Mouse (Mus musculus) naive thymus-derived CD4-positive, alpha-beta T cell, adult 2 months (primary cell): ENCODE data around the gene Clpp.

ENCODE experiments used
- DNase-seq: peaks from one replicate; pipeline ENCODE4 v3.0.0-alpha.2; 2011; ENCODE audit warnings: low read depth

Clpp gene

GRCm38 (mm10) chr17:56986105-56986805, 3.9 kb upstream of the Clpp start:
- no peak for DNase-seq

DNA sequence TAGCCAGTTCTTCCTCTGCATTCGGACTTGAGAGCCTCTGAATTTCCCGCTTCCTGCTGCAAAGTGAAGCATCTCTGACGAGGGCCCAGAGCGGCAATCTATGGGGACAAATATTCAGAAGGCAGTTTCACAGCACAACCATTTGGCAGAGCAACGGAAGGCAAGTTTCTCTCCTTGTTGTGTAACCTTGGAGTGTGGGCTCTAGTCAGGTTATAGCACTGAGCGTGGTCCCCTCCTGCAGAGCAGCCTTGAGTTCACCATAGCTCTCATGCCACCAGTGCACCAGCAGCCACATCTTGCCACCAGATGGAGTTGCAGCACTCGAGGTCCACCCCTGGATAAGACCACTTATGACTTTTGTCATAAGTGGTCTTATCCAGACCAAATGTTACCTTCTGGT, 1.7 kb upstream of the Clpp start:
- no peak for DNase-seq

DNA sequence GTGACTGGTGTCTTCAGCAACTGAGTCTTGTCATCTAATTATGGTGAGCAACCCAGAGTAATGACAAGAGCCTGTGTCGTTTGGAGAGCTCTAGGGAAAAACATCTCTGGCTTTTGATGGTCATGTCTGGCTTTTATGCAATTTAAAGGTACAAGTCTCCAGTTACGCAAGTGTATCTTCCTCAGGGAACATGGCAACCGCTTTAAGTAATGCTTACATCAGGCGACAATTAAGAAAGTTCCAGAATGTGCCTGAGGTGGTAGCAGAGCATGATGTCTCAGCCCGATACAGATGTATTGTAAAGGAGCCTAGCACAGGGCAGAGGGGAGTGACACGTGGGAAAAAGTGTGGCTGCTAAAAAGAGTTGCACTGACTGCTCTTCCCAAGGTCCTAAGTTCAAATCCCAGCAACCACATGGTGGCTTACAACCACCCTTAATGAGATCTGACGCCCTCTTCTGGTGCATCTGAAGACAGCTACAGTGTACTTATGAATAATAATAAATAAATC, 1.1 kb upstream of the Clpp start:
- no peak for DNase-seq

- DNase-seq, result no peak
These were observed 514 bp upstream of the Clpp start for GRCm38 (mm10) chr17:56989467-56990114.

DNA sequence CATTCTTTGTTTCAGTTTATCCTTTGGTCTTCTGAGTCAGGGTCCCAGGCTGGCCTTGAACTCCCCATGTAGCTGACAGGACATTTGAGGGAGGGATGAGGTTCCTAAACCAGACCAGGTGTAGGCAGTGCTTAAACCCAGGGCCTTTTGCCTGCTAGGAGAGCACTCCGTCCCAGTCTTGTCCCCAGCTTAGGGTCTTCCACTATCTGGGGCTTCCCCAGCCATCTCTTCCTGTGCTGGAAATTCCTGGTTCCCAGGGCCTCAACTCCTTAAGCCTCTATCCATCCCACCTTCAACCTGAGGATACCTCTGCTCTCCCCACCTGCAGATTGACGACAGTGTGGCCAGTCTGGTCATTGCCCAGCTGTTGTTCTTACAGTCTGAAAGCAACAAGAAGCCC, 861 bp downstream of the Clpp start:
- no peak for DNase-seq

GRCm38 (mm10) chr17:56995046-56995445, 4.9 kb downstream of the Clpp start:
- no peak for DNase-seq

DNA sequence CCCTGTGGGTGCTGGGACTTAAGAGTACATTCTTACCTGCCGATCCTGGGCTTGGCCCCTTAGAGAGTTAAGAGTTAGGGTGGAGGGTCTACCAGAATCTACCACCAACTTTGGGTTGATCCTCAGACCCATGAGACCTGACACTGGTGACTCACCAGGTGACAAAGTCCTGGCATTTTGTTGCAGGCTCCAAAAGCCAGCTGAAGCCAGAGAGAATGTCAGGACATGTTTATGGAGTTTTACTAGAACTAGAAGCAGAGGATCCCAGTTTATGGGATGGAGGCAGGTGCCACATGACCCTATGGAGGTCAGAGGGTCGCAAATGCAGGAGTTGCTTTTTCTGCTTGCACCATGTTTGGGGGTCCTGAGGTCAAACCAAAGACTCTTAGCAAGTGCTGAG, 6.4 kb downstream of the Clpp start:
- no peak for DNase-seq

GRCm38 (mm10) chr17:56997029-56997667, 7.0 kb downstream of the Clpp start, which contains the start of gene Alkbh7:
Alkbh7 (plus strand) TSS chr17:56997339.
- DNase-seq, result peak; percentile 98

DNA sequence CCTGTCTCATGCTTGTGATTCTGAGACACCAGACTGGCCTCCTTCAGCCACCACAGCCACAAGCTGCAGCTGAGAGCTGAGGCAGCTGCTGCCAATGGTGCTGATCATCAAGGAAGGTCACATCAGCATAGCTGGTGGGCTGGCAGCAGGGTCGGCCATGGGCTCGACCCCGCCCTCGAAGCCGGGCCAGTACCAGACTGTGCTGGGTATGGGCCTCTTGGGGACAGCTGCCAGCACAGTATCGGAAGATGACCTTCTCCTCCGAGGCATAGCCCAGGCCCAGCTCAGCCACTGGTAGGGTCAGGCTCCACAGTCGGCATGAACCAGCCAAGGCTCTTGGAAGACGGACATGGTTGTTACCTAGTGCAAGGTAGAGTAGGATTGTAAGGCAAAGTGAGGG, 9.3 kb downstream of the Clpp start:
- DNase-seq, result no peak

DNA sequence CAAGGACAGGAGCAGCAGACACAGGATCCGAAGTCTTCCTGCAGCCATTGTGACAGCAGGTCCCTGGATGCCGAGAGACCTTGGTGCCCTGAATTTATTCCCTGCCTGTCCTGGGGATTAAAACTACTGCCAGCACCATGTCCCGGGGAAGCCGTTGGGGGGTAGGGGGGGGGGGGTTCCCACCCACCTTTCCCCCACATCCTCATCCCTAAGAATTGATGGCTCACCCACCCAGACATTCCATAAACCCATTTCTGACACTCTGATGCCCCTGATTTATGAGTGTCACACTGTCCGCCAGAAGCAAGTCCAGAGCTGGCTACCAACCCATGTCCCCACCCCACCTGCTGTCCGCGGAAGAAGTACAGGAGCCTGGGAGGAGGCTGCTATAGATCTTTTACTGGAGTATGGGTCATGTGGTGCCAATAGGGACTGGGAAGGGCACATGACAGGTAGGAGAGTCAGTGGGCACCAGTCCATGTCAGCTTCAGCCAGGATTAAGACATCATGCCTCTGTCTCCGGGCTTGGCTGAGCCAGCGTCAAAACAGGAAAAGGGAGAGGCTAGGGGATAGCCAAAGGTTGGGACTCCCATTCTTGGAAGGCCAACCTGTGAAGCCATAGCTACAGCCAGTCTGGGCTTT, 10.0 kb downstream of the Clpp start, which contains the start of gene Pspn:
Pspn (minus strand) TSS at position 51 of the 642 bp plus-strand sequence.
- no peak for DNase-seq

- no peak for DNase-seq
These were observed 11.1 kb downstream of the Clpp start for GRCm38 (mm10) chr17:57001228-57001627.

- no peak for DNase-seq
These were observed 13.9 kb downstream of the Clpp start for GRCm38 (mm10) chr17:57003994-57004393.

DNA sequence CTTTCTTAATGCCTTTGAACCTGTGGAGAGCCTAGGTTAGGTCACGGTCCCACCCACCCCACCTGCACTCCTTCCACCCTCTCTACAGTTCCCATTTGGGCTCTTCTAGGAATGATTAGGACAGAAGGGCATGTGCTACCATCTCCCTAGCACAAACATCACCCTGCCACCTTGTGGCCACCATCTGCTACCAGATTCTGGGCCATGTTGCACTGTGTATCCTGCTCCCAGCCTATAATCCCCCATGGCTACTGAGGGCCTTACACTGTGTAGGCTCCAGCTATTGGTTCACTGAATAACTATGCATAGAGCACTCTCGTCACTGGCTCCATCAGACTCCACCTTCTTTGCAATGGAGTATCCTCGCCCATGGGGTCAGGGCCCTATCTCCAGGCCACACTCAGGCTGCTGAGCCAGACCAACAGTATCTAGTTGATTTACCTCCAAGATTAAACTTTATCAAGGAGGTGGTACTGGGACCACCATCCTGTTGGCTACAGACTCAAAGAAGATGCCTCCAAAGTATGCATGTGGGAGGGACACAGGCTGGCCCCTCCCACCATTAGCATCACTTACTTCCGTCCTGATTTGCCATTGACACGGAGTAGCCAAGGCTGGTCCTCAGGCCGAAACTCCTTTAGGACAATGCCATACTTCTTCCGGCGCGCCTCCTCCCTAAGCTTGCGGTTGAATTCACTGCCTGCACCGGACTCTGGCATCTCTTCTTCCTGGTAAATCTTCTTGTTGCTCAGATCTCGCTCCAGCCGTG, 17.2 kb downstream of the Clpp start:
- no peak for DNase-seq

DNA sequence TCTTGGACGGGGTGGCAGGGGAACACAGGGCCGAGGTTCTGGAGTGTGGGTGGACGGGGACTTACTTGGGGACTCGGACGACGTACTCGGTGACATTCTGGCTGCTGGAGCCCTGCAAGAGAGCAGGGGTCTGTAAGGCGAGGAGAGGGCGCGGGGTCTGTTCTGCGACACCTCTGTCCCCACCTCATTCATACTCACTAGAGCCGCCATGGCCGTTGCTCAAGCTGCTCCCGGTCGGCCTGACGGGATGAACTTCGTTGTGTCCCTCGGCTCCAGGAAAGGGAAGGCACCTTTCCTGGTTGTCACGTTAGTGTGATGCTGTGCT, 20.8 kb downstream of the Clpp start:
- DNase-seq, result no peak

GRCm38 (mm10) chr17:57011236-57012141, 21.4 kb downstream of the Clpp start, which contains the start of the genes Gtf2f1 and Gm17949:
Gtf2f1 (minus strand) TSS chr17:57011288.
Gm17949 (plus strand) TSS chr17:57011469.
- peak; percentile 100 for DNase-seq

- DNase-seq, result no peak
These were observed 22.2 kb downstream of the Clpp start for GRCm38 (mm10) chr17:57012245-57012795.

- no peak for DNase-seq
These were observed 29.6 kb downstream of the Clpp start for GRCm38 (mm10) chr17:57019693-57020092.

- DNase-seq, result no peak
These were observed 30.9 kb downstream of the Clpp start for GRCm38 (mm10) chr17:57020960-57021359.

DNA sequence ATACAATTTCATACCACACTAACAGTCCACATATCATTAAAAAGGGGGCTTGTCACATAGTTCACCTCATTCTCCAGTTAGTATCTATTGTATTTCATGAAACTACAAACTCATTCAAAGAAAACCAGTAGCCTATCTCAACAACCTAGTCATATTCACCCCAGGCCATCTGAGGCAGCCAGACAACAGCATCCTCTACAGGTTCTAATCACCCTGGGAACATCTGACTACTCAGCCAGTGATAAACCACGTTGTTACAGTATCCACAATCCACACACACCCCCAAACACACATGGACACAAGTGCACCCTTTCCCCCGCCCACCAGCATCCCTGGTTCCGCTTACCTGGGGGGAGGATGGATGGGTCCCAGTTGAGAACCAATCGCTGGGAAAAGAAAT, 37.4 kb downstream of the Clpp start:
- DNase-seq, result no peak

- DNase-seq, result no peak
These were observed 39.6 kb downstream of the Clpp start for GRCm38 (mm10) chr17:57029691-57030090.
